Mouse (Mus musculus): Measurements from ENCODE around the gene Tmem114. TPM values are rescaled to one million over a fixed set of nuclear protein-coding genes. Genes with fewer than 3 reads are reported as not detected.

Tmem114 gene
- polyA plus RNA-seq, 1 experiment = 0.09 TPM

DNA sequence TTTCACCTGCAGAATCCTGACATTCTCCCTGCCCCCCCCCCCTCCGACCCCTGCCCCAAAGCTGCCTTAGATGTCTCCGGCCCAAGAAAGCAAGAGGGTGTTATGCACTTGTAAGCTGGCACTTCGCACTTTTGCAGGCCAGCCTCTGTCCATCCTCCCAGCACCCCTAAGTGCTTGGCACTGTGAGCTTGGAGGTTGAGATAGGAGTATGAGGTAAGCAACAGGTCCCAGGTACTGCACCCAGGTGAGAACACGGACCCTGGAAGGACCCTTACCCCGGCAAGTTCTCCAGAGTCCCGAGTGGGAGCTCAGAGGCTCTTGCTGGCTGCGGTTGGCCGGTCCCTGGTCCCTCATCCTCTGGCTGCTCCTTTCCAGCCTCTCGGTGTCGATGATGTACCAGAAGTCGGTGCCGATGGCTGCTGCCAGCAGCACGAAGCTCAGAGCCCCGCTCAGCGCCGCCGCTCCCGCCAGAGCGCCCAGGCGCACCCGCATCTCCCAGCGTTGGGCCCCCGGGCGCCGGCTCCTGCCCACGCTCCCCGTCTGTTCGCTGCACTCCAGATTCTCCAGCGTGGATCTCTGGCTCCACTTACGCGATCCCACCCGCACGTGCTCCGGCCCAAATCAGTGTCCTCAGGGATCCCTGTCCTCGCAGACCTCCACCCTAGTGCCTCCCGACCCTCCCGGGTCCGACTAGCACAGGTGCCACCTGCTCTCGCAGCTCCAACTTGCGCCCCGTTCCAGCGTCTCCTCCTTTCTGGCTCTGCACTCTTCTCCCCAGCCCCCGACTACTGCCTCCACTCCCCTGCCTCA is 570 bp downstream of the Tmem114 start:
- no peak for DNase-seq
- peaks cover 2% of the 10 kb centered on the region; the same call in 1 of the 2 replicates for H3K27me3 ChIP-seq (ENCODE audit: control insufficient read depth, insufficient read depth, low read length)
- H3K4me3 ChIP-seq (ENCODE audit: control insufficient read depth, insufficient read depth, low read length) = no peak overlapping the region
- WGBS = 7% methylated on average over 43 of the region's 43 CpGs
- no peak overlapping the region for H3K27ac ChIP-seq (ENCODE audit: control insufficient read depth, insufficient read depth, low read length)
- TF ChIP-seq POLR2A (IDR thresholded peaks at IDR 0.05; ENCODE audit: control insufficient read depth, extremely low read depth, insufficient read depth, low read length, poor library complexity) = no peak
- no peak for TF ChIP-seq CTCF (IDR thresholded peaks at IDR 0.05; ENCODE audit: borderline replicate concordance, control insufficient read depth, extremely low read depth, insufficient read depth, low read length, poor library complexity)
- no peaks in the 10 kb centered on the region for H3K4me1 ChIP-seq (replicated peaks; ENCODE audit: control insufficient read depth, insufficient read depth, low read length)
- no peaks in the 10 kb centered on the region for H3K36me3 ChIP-seq (ENCODE audit: control insufficient read depth, insufficient read depth, low read length)

DNA sequence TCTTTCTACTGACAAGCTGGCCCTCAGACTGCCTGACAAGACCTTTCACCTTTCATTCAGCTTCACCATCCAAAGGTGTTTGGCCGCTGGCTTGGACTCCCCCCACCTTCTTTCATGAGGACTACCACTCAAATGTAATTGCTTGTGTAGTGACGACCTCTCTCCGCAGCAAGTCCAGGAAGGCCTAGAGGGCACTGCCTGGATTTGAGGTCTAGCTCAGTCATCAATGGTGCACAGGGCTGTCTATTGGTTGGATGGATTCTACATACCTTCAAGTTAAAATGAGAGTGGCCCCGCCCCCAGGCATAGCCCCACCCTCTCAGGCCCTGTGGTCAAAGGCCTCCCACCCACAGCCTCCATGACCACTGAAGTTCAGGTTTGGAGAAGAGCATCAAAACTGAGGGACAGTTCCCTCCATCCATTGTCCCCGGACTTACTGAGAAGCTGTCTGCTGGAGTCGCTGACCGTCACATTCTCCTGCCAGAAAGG is 1.3 kb downstream of the Tmem114 start:
- H3K4me1 ChIP-seq (replicated peaks; ENCODE audit: control insufficient read depth, insufficient read depth, low read length) = no peaks in the 10 kb centered on the region
- H3K27me3 ChIP-seq (ENCODE audit: control insufficient read depth, insufficient read depth, low read length) = peaks cover 2% of the 10 kb centered on the region; the same call in 1 of the 2 replicates
- no peaks in the 10 kb centered on the region for H3K36me3 ChIP-seq (ENCODE audit: control insufficient read depth, insufficient read depth, low read length)
- DNase-seq = no peak
- TF ChIP-seq CTCF (IDR thresholded peaks at IDR 0.05; ENCODE audit: borderline replicate concordance, control insufficient read depth, extremely low read depth, insufficient read depth, low read length, poor library complexity) = no peak
- TF ChIP-seq POLR2A (IDR thresholded peaks at IDR 0.05; ENCODE audit: control insufficient read depth, extremely low read depth, insufficient read depth, low read length, poor library complexity) = no peak
- no peak overlapping the region for H3K27ac ChIP-seq (ENCODE audit: control insufficient read depth, insufficient read depth, low read length)
- WGBS = 60% methylated on average over 7 of the region's 7 CpGs
- H3K4me3 ChIP-seq (ENCODE audit: control insufficient read depth, insufficient read depth, low read length) = no peak overlapping the region

DNA sequence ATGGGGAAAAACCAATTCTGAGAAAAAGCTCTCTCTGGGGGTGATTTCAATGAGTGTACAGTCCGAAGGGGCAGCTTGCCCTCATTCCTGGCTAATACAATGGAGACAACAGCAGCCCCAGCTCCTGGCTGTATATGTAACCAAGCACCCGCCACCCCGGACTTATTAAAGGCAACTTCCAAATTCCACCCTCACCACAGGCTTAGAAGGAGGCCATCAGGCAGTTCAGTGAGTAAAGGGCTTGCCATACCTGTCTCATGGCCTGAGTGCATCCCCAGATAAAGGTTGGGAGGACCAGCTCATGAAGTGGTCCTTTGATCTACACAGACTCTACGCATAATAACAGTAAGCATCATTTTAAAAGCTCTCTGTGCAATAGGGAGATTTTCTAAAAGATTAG is 4.1 kb downstream of the Tmem114 start:
- no peaks in the 10 kb centered on the region for H3K4me1 ChIP-seq (replicated peaks; ENCODE audit: control insufficient read depth, insufficient read depth, low read length)
- H3K27me3 ChIP-seq (ENCODE audit: control insufficient read depth, insufficient read depth, low read length) = peaks cover 2% of the 10 kb centered on the region; the same call in 1 of the 2 replicates
- no peaks in the 10 kb centered on the region for H3K36me3 ChIP-seq (ENCODE audit: control insufficient read depth, insufficient read depth, low read length)
- no peak for TF ChIP-seq POLR2A (IDR thresholded peaks at IDR 0.05; ENCODE audit: control insufficient read depth, extremely low read depth, insufficient read depth, low read length, poor library complexity)
- TF ChIP-seq CTCF (IDR thresholded peaks at IDR 0.05; ENCODE audit: borderline replicate concordance, control insufficient read depth, extremely low read depth, insufficient read depth, low read length, poor library complexity) = no peak
- no peak overlapping the region for H3K4me3 ChIP-seq (ENCODE audit: control insufficient read depth, insufficient read depth, low read length)
- no peak overlapping the region for H3K27ac ChIP-seq (ENCODE audit: control insufficient read depth, insufficient read depth, low read length)
- DNase-seq = no peak
- 89% methylated on average over 4 of the region's 4 CpGs for WGBS

DNA sequence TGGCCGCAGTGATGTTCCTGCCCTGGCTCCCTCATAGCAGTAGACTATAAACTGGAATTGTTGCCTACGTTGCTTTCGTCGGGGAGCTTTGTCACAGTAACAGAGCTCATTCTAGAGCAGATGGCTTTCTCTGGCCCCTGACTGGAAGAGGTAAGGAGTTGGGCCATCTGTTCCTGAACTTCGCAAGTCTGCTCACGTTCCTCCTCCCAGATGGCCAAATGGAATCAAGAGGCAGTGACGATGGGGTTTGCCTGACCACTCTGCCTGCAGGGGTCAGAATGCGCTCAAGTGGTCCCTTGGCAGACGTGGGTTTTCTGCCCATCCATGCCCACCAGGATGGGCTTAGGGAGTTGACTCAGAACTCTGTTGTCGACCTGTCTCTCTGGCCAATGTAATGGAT is 4.6 kb downstream of the Tmem114 start:
- no peak overlapping the region for H3K4me3 ChIP-seq (ENCODE audit: control insufficient read depth, insufficient read depth, low read length)
- TF ChIP-seq CTCF (IDR thresholded peaks at IDR 0.05; ENCODE audit: borderline replicate concordance, control insufficient read depth, extremely low read depth, insufficient read depth, low read length, poor library complexity) (no peak), POLR2A (IDR thresholded peaks at IDR 0.05; ENCODE audit: control insufficient read depth, extremely low read depth, insufficient read depth, low read length, poor library complexity) (no peak)
- no peak overlapping the region for H3K27ac ChIP-seq (ENCODE audit: control insufficient read depth, insufficient read depth, low read length)
- no peaks in the 10 kb centered on the region for H3K36me3 ChIP-seq (ENCODE audit: control insufficient read depth, insufficient read depth, low read length)
- 77% methylated on average over 10 of the region's 10 CpGs for WGBS
- no peaks in the 10 kb centered on the region for H3K4me1 ChIP-seq (replicated peaks; ENCODE audit: control insufficient read depth, insufficient read depth, low read length)
- no peak for DNase-seq
- no peaks in the 10 kb centered on the region for H3K27me3 ChIP-seq (ENCODE audit: control insufficient read depth, insufficient read depth, low read length)

DNA sequence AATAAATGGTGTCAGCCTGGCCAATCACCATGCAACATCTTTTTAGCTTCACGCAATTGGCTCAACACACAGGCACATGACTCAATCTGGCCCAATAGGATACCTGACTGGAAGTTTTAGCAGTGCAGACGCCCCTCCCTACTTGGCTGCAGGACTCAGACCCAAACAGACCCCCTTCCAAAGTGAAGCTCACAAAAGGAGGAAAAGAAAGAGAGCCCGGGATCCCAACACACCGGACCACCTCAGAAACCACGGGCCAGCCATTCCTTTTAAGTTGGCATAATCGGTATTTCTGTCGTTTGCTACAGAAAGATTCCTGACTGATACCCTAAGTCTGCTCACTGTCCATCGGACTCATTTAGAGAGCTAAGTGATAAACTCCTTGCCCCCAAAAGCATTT is 5.3 kb downstream of the Tmem114 start:
- Histone ChIP-seq H3K27me3 (ENCODE audit: control insufficient read depth, insufficient read depth, low read length) (no peaks in the 10 kb centered on the region), H3K36me3 (ENCODE audit: control insufficient read depth, insufficient read depth, low read length) (no peaks in the 10 kb centered on the region), H3K4me1 (replicated peaks; ENCODE audit: control insufficient read depth, insufficient read depth, low read length) (no peaks in the 10 kb centered on the region), H3K27ac (ENCODE audit: control insufficient read depth, insufficient read depth, low read length) (no peak overlapping the region), H3K4me3 (ENCODE audit: control insufficient read depth, insufficient read depth, low read length) (no peak overlapping the region)
- no peak for DNase-seq
- 95% methylated on average over 8 of the region's 8 CpGs for WGBS
- TF ChIP-seq CTCF (IDR thresholded peaks at IDR 0.05; ENCODE audit: borderline replicate concordance, control insufficient read depth, extremely low read depth, insufficient read depth, low read length, poor library complexity) = no peak
- TF ChIP-seq POLR2A (IDR thresholded peaks at IDR 0.05; ENCODE audit: control insufficient read depth, extremely low read depth, insufficient read depth, low read length, poor library complexity) = no peak

DNA sequence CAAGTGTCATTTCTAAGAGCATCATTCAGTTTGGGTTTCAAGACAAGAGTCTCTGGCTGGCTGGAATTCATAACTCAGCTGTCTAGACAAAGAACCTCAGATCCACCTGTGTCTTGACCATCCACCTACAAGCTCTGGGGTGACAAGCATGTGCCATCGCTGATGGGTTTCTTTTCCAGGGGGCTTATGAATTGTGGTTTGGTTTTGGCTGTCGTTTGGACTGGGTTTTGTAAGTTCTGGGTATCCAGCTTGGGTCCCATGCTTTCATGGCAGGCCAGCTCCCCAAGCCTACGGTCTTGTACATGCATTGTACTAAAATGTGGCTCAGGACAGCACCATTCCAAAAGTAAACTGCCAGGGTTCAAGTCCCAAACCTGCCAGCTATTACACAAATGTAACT is 6.8 kb downstream of the Tmem114 start:
- Histone ChIP-seq H3K27me3 (ENCODE audit: control insufficient read depth, insufficient read depth, low read length) (no peaks in the 10 kb centered on the region), H3K4me1 (replicated peaks; ENCODE audit: control insufficient read depth, insufficient read depth, low read length) (no peaks in the 10 kb centered on the region), H3K27ac (ENCODE audit: control insufficient read depth, insufficient read depth, low read length) (no peak overlapping the region), H3K4me3 (ENCODE audit: control insufficient read depth, insufficient read depth, low read length) (no peak overlapping the region), H3K36me3 (ENCODE audit: control insufficient read depth, insufficient read depth, low read length) (no peaks in the 10 kb centered on the region)
- DNase-seq = no peak
- WGBS = 91% methylated on average over 3 of the region's 3 CpGs
- TF ChIP-seq POLR2A (IDR thresholded peaks at IDR 0.05; ENCODE audit: control insufficient read depth, extremely low read depth, insufficient read depth, low read length, poor library complexity) (no peak), CTCF (IDR thresholded peaks at IDR 0.05; ENCODE audit: borderline replicate concordance, control insufficient read depth, extremely low read depth, insufficient read depth, low read length, poor library complexity) (no peak)

Data from thymus, adult 2 months (tissue).